Mouse (Mus musculus): ENCODE measurements around the gene Hspa14. TPM values are rescaled to one million over a fixed set of nuclear protein-coding genes. Genes with fewer than 3 reads are reported as not detected.

Gene Hspa14
- polyA plus RNA-seq, 1 experiment: 8.7 TPM

DNA sequence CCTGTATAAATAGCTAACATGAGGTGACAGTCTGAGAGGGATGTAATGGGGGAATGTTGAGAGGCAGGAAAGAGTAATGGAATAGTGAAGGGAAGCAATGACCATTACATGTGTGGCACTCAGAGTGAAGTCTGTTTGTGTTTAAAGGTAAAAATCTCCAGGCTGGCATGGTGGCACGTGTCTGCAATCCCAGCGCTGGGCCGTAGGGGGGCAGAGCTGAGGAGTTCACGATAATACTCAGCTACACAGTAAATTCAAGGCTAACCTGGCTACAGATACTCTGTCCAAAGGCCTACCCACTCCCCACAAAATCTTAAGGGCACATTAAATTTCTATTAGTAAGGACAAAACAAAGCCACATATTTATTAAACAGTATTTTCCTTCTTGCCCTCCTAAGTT, 56.0 kb downstream of the Hspa14 start:
- TF ChIP-seq GATA1 (IDR thresholded peaks at IDR 0.05; ENCODE audit: low read length): no peak

DNA sequence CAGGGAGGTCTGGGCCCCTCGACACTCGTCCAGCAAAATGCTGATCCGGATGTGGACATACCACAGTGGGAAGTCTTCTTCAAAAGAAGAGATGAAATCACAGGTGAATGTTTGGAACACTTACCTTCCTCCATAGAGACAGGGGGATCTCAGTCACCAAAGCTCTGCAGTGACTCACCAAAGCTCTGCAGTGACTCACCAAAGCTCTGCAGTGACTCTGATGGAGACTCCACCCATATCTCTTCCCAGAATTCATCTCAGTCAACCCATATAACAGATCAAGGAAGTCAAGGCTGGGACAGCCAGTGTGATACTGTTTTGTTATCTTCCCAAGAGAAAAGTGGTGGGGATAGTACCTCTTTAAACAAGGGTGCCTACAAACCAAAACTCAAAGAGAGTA, 59.5 kb downstream of the Hspa14 start:
- TF ChIP-seq GATA1 (IDR thresholded peaks at IDR 0.05; ENCODE audit: low read length): no peak

DNA sequence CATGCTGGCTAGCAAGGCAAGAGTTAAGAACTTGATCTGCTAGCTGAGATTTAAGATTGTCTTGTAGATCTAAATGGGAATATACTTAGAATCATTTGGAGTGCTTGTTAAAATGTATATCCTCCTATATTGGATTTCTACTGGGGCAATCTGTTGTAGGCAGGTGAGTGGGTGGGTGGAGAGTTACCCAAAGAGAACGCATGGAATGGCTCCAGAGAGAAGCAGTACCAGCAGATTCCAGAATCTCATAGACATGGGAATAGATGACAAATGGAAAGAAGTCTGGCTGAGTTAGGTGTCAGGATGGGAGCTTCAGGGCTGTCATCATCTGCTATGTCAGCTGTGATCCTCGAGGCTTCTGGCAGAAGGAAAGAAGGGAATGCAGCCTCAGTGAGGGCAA, 63.2 kb downstream of the Hspa14 start:
- no peak for TF ChIP-seq GATA1 (IDR thresholded peaks at IDR 0.05; ENCODE audit: low read length)

DNA sequence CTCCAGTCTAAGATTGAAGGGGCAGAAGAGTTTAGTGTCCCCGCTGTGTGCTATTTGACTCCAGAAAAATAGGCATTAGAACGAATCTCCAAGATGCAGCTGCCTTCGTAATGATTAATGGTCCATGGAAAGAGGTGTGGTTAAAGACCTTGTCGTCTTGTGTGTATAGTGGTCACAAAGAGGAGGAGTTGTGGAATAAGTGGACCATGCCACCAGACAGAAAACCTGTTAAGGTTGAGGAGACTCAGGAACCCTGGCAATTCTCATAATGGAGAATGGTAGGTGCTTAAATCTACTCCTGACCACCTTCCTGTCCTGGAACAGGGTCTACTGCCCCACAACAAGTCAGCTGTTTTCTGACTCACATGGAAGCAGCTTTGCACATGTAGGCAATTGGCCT, 66.6 kb downstream of the Hspa14 start:
- no peak for TF ChIP-seq GATA1 (IDR thresholded peaks at IDR 0.05; ENCODE audit: low read length)

DNA sequence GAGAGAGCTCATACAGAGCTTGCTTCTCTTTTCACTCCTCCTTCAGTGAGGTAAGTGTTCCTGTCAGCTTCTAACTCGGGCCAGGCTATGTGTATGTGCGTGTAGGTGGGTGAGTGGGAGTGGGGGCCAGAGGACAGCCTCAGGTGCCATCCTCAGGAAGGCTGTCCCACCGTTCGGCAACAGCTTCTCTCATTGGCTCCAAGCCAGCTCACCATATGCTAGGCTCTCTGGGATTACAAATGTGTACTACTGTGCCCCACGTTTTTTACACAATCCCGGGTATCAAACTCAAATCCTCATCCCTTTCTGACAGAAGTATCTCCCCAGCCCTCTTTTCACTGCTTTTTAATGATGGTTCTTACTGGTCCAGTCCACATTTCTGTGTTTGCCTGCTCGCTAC, 68.4 kb downstream of the Hspa14 start:
- no peak for TF ChIP-seq GATA1 (IDR thresholded peaks at IDR 0.05; ENCODE audit: low read length)

Other genes with a start within 250 kb of the Hspa14 start
- gene Nmt2, start 228.6 kb downstream of the Hspa14 start, polyA plus RNA-seq (2012): 9.4 and 11.1 TPM in 2 replicates
- 1.5 and 1.8 TPM in 2 replicates for gene Rpp38, start 180.2 kb downstream of the Hspa14 start, polyA plus RNA-seq (2012)
- gene Acbd7, start 176.6 kb downstream of the Hspa14 start, polyA plus RNA-seq (2012): not detected in 2 replicates
- gene Olah, start 115.6 kb downstream of the Hspa14 start, polyA plus RNA-seq (2012): not detected in 2 replicates
- gene Meig1, start 90.2 kb downstream of the Hspa14 start, polyA plus RNA-seq (2012): not detected in 2 replicates
- gene Dclre1c, start 88.7 kb downstream of the Hspa14 start, polyA plus RNA-seq (2012): 0.62 and 0.78 TPM in 2 replicates
- gene Suv39h2, start 37.8 kb downstream of the Hspa14 start, polyA plus RNA-seq (2012): 6.5 and 9.4 TPM in 2 replicates
- 2.9 and 4.2 TPM in 2 replicates for gene Gm45902, start within 50 bp of the Hspa14 start, polyA plus RNA-seq (2012)
- 0.14 and 0.16 TPM in 2 replicates for gene Cdnf, start 216 bp upstream of the Hspa14 start, polyA plus RNA-seq (2012)
- 0.32 and 2.1 TPM in 2 replicates for gene Fam107b, start 57.7 kb upstream of the Hspa14 start, polyA plus RNA-seq (2012)

All from G1E-ER4 (cell line).